Mouse (Mus musculus) cerebellum, adult 2 months (tissue): ENCODE measurements around the gene Slco1b2.

Source experiments
- CTCF ChIP-seq: fragments of 200-500 bp; IDR thresholded peaks from 2 replicates; pipeline ENCODE4 v1.5.1; 2011; ENCODE audit warnings: low read depth, mild to moderate bottlenecking, control low read depth, low read length, moderate library complexity, borderline replicate concordance; ENCODE audit not compliant: insufficient read depth
- POLR2A ChIP-seq: fragments of 200-500 bp; IDR thresholded peaks from 2 replicates; pipeline ENCODE4 v1.6.1; 2011; ENCODE audit warnings: low read length, control low read depth, borderline replicate concordance; ENCODE audit not compliant: insufficient read depth

- no peak for TF ChIP-seq POLR2A
- no peak for TF ChIP-seq CTCF
Measured at GRCm38 (mm10) chr6:141635250-141635649, 5.9 kb downstream of the Slco1b2 start.
